Mouse (Mus musculus): ENCODE data around the gene Slc22a6.

DNA sequence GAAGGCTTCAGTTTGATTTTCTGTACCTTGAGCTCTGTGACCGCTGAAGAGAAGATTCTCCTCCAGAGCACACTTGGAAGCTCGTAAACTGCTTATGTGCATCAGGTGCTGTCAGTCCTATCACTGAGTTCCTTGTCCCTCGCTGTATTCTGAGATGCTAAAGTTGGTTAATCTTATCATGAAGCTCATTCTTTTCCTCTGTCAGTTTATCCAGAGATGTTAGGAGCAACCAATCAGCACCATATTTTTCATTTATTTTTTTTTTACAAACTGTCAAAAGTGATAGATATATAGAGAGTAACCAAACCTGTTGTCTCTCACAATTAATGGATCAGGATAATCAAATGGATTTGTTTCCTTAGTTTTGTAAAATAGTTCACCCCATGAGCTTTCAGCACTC, 32.5 kb upstream of the Slc22a6 start:
- TF ChIP-seq ZNF384 (IDR thresholded peaks at IDR 0.05; ENCODE audit: low read depth, low read length): no peak
- no peak for TF ChIP-seq CHD2 (IDR thresholded peaks at IDR 0.05; ENCODE audit: low read depth, low read length)
